Mouse (Mus musculus) cortical plate, adult 2 months (tissue): ENCODE data around the gene Gm49320. TPM values are rescaled to one million over a fixed set of nuclear protein-coding genes. Genes with fewer than 3 reads are reported as not detected.
A peak's percentile ranks its signal among the peaks of the same experiment; 100 is the strongest.

Experiments
- H3K27ac ChIP-seq: fragments of 200-500 bp; 2 replicates; pipeline ENCODE4 v1.5.1; 2012; ENCODE audit warnings: low read length, control low read depth, inconsistent platforms; ENCODE audit not compliant: insufficient read depth
- H3K4me1 ChIP-seq: fragments of 200-500 bp; 2 replicates; pipeline ENCODE4 v1.6.1; 2011; ENCODE audit warnings: low read length; ENCODE audit not compliant: control insufficient read depth, insufficient read depth
- H3K4me3 ChIP-seq: fragments of 200-500 bp; 2 replicates; pipeline ENCODE4 v1.5.1; 2011; ENCODE audit warnings: mild to moderate bottlenecking, low read length, control low read depth; ENCODE audit not compliant: insufficient read depth
- CTCF ChIP-seq: fragments of 200-500 bp; IDR thresholded peaks from 2 replicates; pipeline ENCODE4 v1.5.1; 2011; ENCODE audit warnings: mild to moderate bottlenecking, control low read depth, low read length; ENCODE audit not compliant: insufficient read depth; ENCODE audit errors: extremely low read depth
- POLR2A ChIP-seq: fragments of 200-500 bp; IDR thresholded peaks from 2 replicates; pipeline ENCODE4 v1.6.1; 2011; ENCODE audit warnings: mild to moderate bottlenecking, low read length, control low read depth; ENCODE audit not compliant: insufficient read depth; ENCODE audit errors: extremely low read depth
- polyA plus RNA-seq: library from polyadenylated mRNA; depleted of rRNA; stranded (reverse); fragments of >200 nt; gene quantifications from 2 replicates; pipeline ENCODE4 v1.2.3, GENCODE M21; 2012; rRNA removed

Gene Gm49320
- polyA plus RNA-seq, 1 experiment = 4.8 TPM

DNA sequence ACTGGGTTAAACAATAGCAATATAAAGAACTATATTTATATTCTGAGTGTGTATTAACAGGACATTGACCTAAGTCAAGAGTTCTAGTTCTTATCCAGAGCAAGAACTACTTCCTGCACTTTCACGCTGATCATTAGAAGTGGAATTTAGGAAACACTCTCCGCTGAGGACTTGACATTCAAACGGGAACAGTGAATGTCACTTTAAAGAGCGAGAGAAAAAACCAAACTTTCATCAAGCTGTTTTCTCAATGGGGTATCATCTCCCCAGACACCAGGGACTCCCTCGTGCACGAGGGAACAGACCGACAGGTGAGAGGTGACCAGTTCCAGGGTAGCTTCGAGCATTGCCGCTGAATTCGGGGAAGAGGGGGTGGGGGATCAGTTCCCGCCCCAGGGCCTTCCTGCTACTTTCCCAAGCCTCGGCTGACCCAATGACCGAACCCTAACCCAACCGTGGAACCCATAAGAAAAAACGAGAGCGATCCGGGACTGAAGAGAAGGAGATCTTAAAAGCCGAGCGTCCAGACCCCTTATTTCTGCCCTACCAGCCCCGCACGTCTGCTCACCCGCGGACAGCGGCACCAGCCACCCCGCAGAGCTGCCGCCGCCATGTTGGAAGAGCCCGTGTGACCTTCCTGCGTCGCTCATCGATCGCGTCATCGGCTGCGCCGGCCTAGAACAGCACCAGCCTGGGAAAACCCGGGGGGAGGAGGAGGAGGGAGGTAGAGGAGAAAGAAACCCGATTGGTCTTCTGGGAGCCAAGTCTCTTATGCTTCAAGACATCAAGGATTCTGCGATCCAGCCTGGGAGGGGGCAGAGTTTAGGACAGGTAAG, 36.8 kb downstream of the Gm49320 start, which contains the start of gene Timm44:
Gene Timm44, minus strand, starts transcription at position 639 of the 836 bp plus-strand sequence.
- H3K27ac ChIP-seq = 0 out of 2 replicates have a peak within 1 kb of the TSS, but pooled peaks have one; percentile 16
- TF ChIP-seq CTCF (no peak), POLR2A (peak; percentile 78)

DNA sequence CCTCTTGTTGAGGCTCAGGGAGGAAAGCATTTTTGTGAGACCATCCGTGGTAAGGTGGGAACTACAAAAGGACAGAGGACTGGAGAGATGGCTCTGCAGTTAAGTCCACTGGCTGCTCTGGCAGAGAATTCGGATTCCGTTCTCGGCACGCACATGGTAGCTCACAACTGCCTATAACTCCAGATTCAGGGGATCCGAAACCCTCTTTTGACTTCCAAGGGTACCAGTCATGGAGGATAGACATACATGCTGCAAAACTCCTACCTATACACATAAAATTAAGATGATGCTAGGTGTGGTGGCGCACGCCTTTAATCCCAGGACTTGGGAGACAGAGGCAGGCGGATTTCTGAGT, 37.4 kb downstream of the Gm49320 start:
- 0 out of 2 replicates have a peak overlapping the region, but pooled peaks have one; percentile 16 for H3K27ac ChIP-seq
- peak overlapping the region; percentile 43 for H3K4me3 ChIP-seq
- peaks cover 2% of the 10 kb centered on the region; the same call in 1 of the 2 replicates for H3K4me1 ChIP-seq
- TF ChIP-seq POLR2A (0 out of 2 replicates have a peak, but pooled peaks have one; percentile 5), CTCF (no peak)

More for the DNA sequence above, 36.8 kb downstream of the Gm49320 start, which contains the start of gene Timm44:
- H3K4me1 ChIP-seq = peaks cover 2% of the 10 kb centered on the region; the same call in 1 of the 2 replicates
- peak within 1 kb of the TSS; percentile 43 for H3K4me3 ChIP-seq

DNA sequence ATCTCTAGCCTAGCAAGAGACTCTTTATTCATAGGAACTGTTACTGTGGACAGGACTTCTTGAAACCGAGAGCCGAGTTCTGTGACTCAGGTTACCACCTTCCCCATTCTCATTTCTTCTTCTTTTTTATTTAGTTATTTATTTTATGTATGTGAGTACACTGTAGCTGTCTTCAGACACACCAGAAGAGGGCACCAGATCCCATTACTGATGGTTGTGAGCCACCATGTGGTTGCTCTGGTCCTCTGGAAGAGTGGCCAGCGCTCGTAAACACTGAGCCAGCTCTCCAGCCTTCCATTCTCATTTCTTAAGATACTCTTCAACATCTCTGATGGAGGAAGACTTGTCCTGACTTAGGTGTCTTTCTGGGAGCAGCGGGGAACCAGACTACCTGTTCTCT, 54.1 kb downstream of the Gm49320 start:
- no peak for TF ChIP-seq CTCF
- TF ChIP-seq POLR2A = no peak
- H3K4me3 ChIP-seq = no peak overlapping the region
- H3K27ac ChIP-seq = no peak overlapping the region
- H3K4me1 ChIP-seq = no peaks in the 10 kb centered on the region

DNA sequence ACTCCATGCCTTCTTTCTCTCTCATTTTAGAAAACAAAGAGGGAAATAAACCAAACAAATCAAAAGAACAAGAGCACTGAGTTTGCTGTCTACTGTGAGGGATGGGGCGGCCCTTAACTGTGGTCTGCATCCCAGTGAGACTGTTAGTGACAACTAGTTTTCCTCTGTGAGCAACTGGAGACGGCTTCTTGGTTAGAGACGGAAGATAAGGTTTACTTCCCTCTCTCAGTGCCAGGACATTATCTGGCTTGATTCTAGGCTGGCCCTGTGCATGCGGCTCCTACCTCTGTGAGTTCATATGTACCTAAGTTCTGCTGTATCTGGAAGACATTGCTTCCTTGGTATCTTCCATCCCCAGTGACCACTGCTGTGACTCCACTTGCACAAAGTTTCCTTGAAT, 59.2 kb downstream of the Gm49320 start:
- no peak overlapping the region for H3K27ac ChIP-seq
- no peak overlapping the region for H3K4me3 ChIP-seq
- no peaks in the 10 kb centered on the region for H3K4me1 ChIP-seq
- TF ChIP-seq CTCF (no peak), POLR2A (no peak)

Other genes with a start within 250 kb of the Gm49320 start
- 0.54 and 0.61 TPM in 2 replicates for gene Cd209f, start 133.0 kb upstream of the Gm49320 start, polyA plus RNA-seq
- 0.09 and 0.23 TPM in 2 replicates for gene Cd209g, start 104.8 kb upstream of the Gm49320 start, polyA plus RNA-seq
- 74.9 and 75.3 TPM in 2 replicates for gene Evi5l, start 72.3 kb upstream of the Gm49320 start, polyA plus RNA-seq
- 16.7 and 18.6 TPM in 2 replicates for gene Prr36, start 21.4 kb upstream of the Gm49320 start, polyA plus RNA-seq
- gene Lrrc8e, start 12.0 kb upstream of the Gm49320 start, polyA plus RNA-seq = 0.04 TPM in 1 of 2 replicates, not detected in the other
- 60.4 and 60.6 TPM in 2 replicates for gene Map2k7, start 125 bp upstream of the Gm49320 start, polyA plus RNA-seq
- gene Tgfbr3l, start 9.3 kb downstream of the Gm49320 start, polyA plus RNA-seq = 26.4 and 27.5 TPM in 2 replicates
- gene Snapc2, start 14.2 kb downstream of the Gm49320 start, polyA plus RNA-seq = 48.8 and 48.9 TPM in 2 replicates
- 1,021 and 1,048 TPM in 2 replicates for gene Ctxn1, start 20.4 kb downstream of the Gm49320 start, polyA plus RNA-seq
- gene Timm44, start 37.0 kb downstream of the Gm49320 start, polyA plus RNA-seq = 92.9 and 111 TPM in 2 replicates
- gene Ccl25, start 86.3 kb downstream of the Gm49320 start, polyA plus RNA-seq = 16.1 and 16.4 TPM in 2 replicates
- 35.1 and 35.6 TPM in 2 replicates for gene Elavl1, start 86.5 kb downstream of the Gm49320 start, polyA plus RNA-seq